Comparison of ENCODE assay signal across 32 mouse cellular contexts in genomic region chr19:52374892-52375578, GRCm38 (mm10).
"Had no signal": no experiment of that assay in that cellular context is flagged by ENCODE, and none has a peak within 500 bp of the region (broad histone marks: within the 10 kb centered on the region; RNA-seq: fewer than 3 reads in every experiment).

No protein-coding gene starts in this region.

- H3K27me3 ChIP-seq: heart, embryonic 12.5 days; heart, embryonic 13.5 days; heart, embryonic 15.5 days; hindbrain, embryonic 12.5 days; hindbrain, embryonic 13.5 days; hindbrain, embryonic 15.5 days had no signal

- H3K9me3 ChIP-seq: heart, embryonic 10.5 days; heart, embryonic 12.5 days; heart, embryonic 13.5 days; heart, embryonic 15.5 days; hindbrain, embryonic 10.5 days; hindbrain, embryonic 12.5 days; hindbrain, embryonic 13.5 days; hindbrain, embryonic 15.5 days had no signal

- H3K4me2 ChIP-seq: heart, embryonic 11.5 days; heart, embryonic 12.5 days; heart, embryonic 13.5 days; heart, embryonic 15.5 days; hindbrain, embryonic 12.5 days; hindbrain, embryonic 13.5 days; hindbrain, embryonic 14.5 days; hindbrain, embryonic 15.5 days had no signal

- DNase-seq: heart, adult 2 months; heart, postnatal 10 days; heart, postnatal 14 days; heart, postnatal 36 days; heart, postnatal 4 days; kidney, adult 11 months; kidney, adult 18-20 months; kidney, adult 2 months; kidney, adult 8-10 months; kidney, adult 9 months; kidney, postnatal 10 days; kidney, postnatal 14 days; kidney, postnatal 25 days; kidney, postnatal 36 days; kidney, postnatal 4 days; layer of hippocampus, adult 9-11 months had no signal

- H3K27ac ChIP-seq: heart, adult 2 months; heart, embryonic 10.5 days; heart, embryonic 13.5 days; heart, embryonic 15.5 days; hindbrain, embryonic 10.5 days; hindbrain, embryonic 12.5 days; hindbrain, embryonic 13.5 days; hindbrain, embryonic 14.5 days; hindbrain, embryonic 15.5 days; hindbrain, postnatal 0 days; kidney, postnatal 0 days; layer of hippocampus, adult 2 months; left cerebral cortex, adult 2 months had no signal

- ATAC-seq: hindbrain, embryonic 16.5 days; hindbrain, postnatal 0 days; inflammation-experienced regulatory T-cells, adult 6 months had no signal

- H3K9ac ChIP-seq: heart, embryonic 12.5 days; heart, embryonic 13.5 days; heart, embryonic 15.5 days; hindbrain, embryonic 12.5 days; hindbrain, embryonic 13.5 days; hindbrain, embryonic 14.5 days; hindbrain, embryonic 15.5 days had no signal

- H3K4me3 ChIP-seq: heart, adult 2 months; heart, embryonic 10.5 days; heart, embryonic 12.5 days; heart, embryonic 13.5 days; heart, embryonic 15.5 days; hindbrain, embryonic 10.5 days; hindbrain, embryonic 12.5 days; hindbrain, embryonic 13.5 days; hindbrain, embryonic 15.5 days; layer of hippocampus, adult 2 months; left cerebral cortex, adult 2 months had no signal

- H3K4me1 ChIP-seq: heart, embryonic 10.5 days; heart, embryonic 12.5 days; heart, embryonic 13.5 days; heart, embryonic 15.5 days; hindbrain, embryonic 10.5 days; hindbrain, embryonic 12.5 days; hindbrain, embryonic 13.5 days; hindbrain, embryonic 15.5 days had no signal

- H3K36me3 ChIP-seq: heart, embryonic 10.5 days; heart, embryonic 12.5 days; heart, embryonic 13.5 days; heart, embryonic 15.5 days; hindbrain, embryonic 10.5 days; hindbrain, embryonic 12.5 days; hindbrain, embryonic 13.5 days; hindbrain, embryonic 15.5 days had no signal
